Mouse (Mus musculus) ovary, postnatal 10 days (tissue): ENCODE results near the gene Supt4a.

Source experiments
- DNase-seq: peaks from one replicate; pipeline ENCODE4 v3.0.0; 2022; ENCODE audit warnings: low spot score

Supt4a gene

GRCm38 (mm10) chr11:87751491-87751966, 14.2 kb downstream of the Supt4a start:
- DNase-seq = no peak

- no peak for DNase-seq
These were observed 15.0 kb downstream of the Supt4a start for GRCm38 (mm10) chr11:87752307-87752706.

- DNase-seq = no peak
These were observed 15.9 kb downstream of the Supt4a start for GRCm38 (mm10) chr11:87753255-87753654.

GRCm38 (mm10) chr11:87753891-87754501, 16.6 kb downstream of the Supt4a start:
- no peak for DNase-seq

GRCm38 (mm10) chr11:87754603-87755002, 17.3 kb downstream of the Supt4a start:
- DNase-seq = no peak

GRCm38 (mm10) chr11:87755360-87756017, 18.1 kb downstream of the Supt4a start:
- DNase-seq = no peak

- no peak for DNase-seq
These were observed 19.0 kb downstream of the Supt4a start for GRCm38 (mm10) chr11:87756251-87756820.

GRCm38 (mm10) chr11:87757001-87757954, 19.9 kb downstream of the Supt4a start:
- no peak for DNase-seq

- no peak for DNase-seq
These were observed 21.0 kb downstream of the Supt4a start for GRCm38 (mm10) chr11:87758161-87758911.

- no peak for DNase-seq
These were observed 21.7 kb downstream of the Supt4a start for GRCm38 (mm10) chr11:87758957-87759608.

GRCm38 (mm10) chr11:87759609-87760005, 22.3 kb downstream of the Supt4a start:
- DNase-seq = no peak

- no peak for DNase-seq
These were observed 23.1 kb downstream of the Supt4a start, which contains the start of gene Tspoap1 for GRCm38 (mm10) chr11:87760301-87761081. Gene Tspoap1, plus strand, starts transcription at chr11:87760541.

- DNase-seq = no peak
These were observed 23.9 kb downstream of the Supt4a start for GRCm38 (mm10) chr11:87761181-87761721.

- no peak for DNase-seq
These were observed 24.7 kb downstream of the Supt4a start for GRCm38 (mm10) chr11:87761806-87762701.

GRCm38 (mm10) chr11:87762702-87763385, 25.5 kb downstream of the Supt4a start:
- DNase-seq = no peak

GRCm38 (mm10) chr11:87763511-87763987, 26.2 kb downstream of the Supt4a start:
- no peak for DNase-seq

GRCm38 (mm10) chr11:87763988-87764876, 26.9 kb downstream of the Supt4a start:
- no peak for DNase-seq
